Mouse (Mus musculus) stomach, postnatal 0 days (tissue): ENCODE data around the gene Nup88. TPM values are rescaled to one million over a fixed set of nuclear protein-coding genes. Genes with fewer than 3 reads are reported as not detected.

Experiments
- ATAC-seq: fragments of 200-750 bp; cut with Nextera tagmentation; 2 replicates; pipeline ENCODE4 v1.8.0; 2017; ENCODE audit not compliant: low FRiP score, low TSS enrichment
- DNase-seq: peaks from one replicate; pipeline ENCODE4 v3.0.0-alpha.2; 2016; ENCODE audit warnings: low spot score
- H3K27ac ChIP-seq: fragments of 300-500 bp; sonication (generic); replicated peaks from 2 replicates; pipeline ENCODE4 v1.5.1; 2014; ENCODE audit warnings: mild to moderate bottlenecking, control low read depth
- H3K27me3 ChIP-seq: fragments of 300-500 bp; sonication (generic); 2 replicates; pipeline ENCODE4 v1.6.1; 2014; ENCODE audit warnings: low read length; ENCODE audit not compliant: control insufficient read depth, insufficient read depth
- H3K36me3 ChIP-seq: fragments of 300-500 bp; sonication (generic); 2 replicates; pipeline ENCODE4 v1.6.1; 2014; ENCODE audit warnings: low read length, mixed read lengths; ENCODE audit not compliant: control insufficient read depth, insufficient read depth
- H3K4me1 ChIP-seq: fragments of 300-500 bp; sonication (generic); replicated peaks from 2 replicates; pipeline ENCODE4 v1.6.1; 2014; ENCODE audit warnings: antibody characterized with exemption; ENCODE audit not compliant: control insufficient read depth, insufficient read depth
- H3K4me2 ChIP-seq: fragments of 300-500 bp; sonication (generic); replicated peaks from 2 replicates; pipeline ENCODE4 v1.6.1; 2014; ENCODE audit warnings: low read depth, mild to moderate bottlenecking, control low read depth, moderate library complexity
- H3K4me3 ChIP-seq: fragments of 300-500 bp; sonication (generic); 2 replicates; pipeline ENCODE4 v1.5.1; 2014; ENCODE audit warnings: low read depth, low read length, control low read depth
- H3K9ac ChIP-seq: fragments of 300-500 bp; sonication (generic); 2 replicates; pipeline ENCODE4 v1.6.1; 2014; ENCODE audit warnings: mild to moderate bottlenecking, low read length, control low read depth, mixed read lengths
- H3K9me3 ChIP-seq: fragments of 300-500 bp; sonication (generic); 2 replicates; pipeline ENCODE4 v1.6.1; 2016; ENCODE audit warnings: low read length; ENCODE audit not compliant: control insufficient read depth
- CTCF ChIP-seq: IDR thresholded peaks from 2 replicates; pipeline ENCODE4 v1.5.1; 2016; ENCODE audit warnings: antibody characterized with exemption, low read depth, mild to moderate bottlenecking, moderate library complexity
- EP300 ChIP-seq: optimal IDR thresholded peaks from 2 replicates; pipeline ENCODE3; 2016; ENCODE audit warnings: antibody characterized with exemption
- WGBS: fragments of 180-500 bp; shearing (Covaris S2); extraction: QIAGEN DNeasy Blood & Tissue Kit; methylation state at CpG from one replicate; pipeline ENCODE4 v1.1.7; 2014; 5-methylcytosine and 5-hydroxymethylcytosine counted together
- polyA plus RNA-seq: library from polyadenylated mRNA; unstranded; fragments of >200 nt; fragmentation: Nextera tagmentation; extraction: Ambion mirVana; gene quantifications from 2 replicates; pipeline ENCODE4 v1.2.1, GENCODE M21; 2015

The Nup88 gene
- polyA plus RNA-seq, 1 experiment from 2014 or later = 54.4 TPM

DNA sequence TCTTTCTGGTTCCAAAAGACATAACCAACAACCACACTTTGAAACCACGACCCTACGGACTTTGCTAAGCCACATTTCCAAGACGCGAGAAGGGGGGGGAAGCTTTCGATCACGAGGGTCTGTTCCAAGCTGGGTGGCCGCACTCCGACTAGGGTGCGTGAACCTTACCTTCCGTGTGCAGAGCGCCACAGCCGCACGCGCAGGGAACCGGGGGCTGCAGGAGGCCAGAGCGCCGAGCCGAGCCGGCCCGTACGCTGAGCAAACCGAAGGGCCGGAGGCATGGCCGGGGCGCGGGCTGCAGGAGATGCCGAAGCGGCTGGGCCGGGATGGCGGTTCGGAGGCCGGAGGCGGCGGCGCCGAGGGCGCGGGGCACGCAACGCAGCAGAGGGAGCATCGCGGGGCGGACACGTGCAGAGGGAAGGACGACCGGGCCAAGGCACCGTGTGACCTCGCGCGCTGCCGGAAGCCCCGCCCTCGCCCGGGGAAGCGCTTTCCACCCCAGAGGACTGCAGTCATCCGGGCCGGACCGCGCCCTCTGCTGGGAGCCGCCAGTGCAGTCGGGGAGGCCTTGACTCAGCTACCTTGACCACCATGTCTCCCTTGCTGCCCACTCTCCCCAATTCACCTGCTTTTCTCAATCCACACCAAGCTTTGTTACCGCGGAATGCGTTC is 12.9 kb upstream of the Nup88 start, which contains the start of gene C1qbp:
Gene C1qbp (minus strand): TSS at position 470 of the 672 bp plus-strand sequence.
- H3K4me2 ChIP-seq = peak within 1 kb of the TSS; percentile 77
- H3K27ac ChIP-seq = peak within 1 kb of the TSS; percentile 69; the same call in 1 of the 2 replicates
- peak within 1 kb of the TSS; percentile 93 for H3K4me3 ChIP-seq
- peak within 1 kb of the TSS; percentile 91 for H3K9ac ChIP-seq
- H3K4me1 ChIP-seq = no peaks in the 10 kb centered on the region
- WGBS = under 1% methylated on average over 47 of the region's 64 CpGs
- TF ChIP-seq EP300 (no peak), CTCF (peak; percentile 97)
- DNase-seq = peak; percentile 95
- no peaks in the 10 kb centered on the region for H3K27me3 ChIP-seq
- peak; percentile 96 for ATAC-seq
- H3K36me3 ChIP-seq = peaks cover 24% of the 10 kb centered on the region
- H3K9me3 ChIP-seq = no peaks in the 10 kb centered on the region

DNA sequence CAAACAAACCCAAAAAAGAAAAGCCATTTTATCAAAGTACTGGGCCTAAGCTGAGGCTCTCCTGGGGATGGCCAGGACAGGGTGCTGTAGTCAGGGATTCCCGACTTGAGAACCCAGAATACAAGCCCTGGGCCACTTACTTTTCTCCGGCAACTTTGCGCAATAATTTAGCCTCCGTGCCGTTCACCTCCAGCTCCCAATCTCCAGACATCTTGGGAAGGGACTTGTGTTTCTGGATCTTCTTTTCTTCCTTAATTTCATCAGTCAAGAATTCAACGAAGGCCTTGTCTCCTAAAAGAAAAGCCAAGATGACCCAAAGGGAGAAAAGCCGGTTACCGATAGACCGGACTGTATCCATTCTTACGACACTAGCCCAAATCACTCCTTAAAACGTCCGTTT is 12.3 kb upstream of the Nup88 start:
- no peak overlapping the region for H3K27ac ChIP-seq
- DNase-seq = no peak
- H3K9ac ChIP-seq = peak overlapping the region; percentile 91
- no peaks in the 10 kb centered on the region for H3K4me1 ChIP-seq
- peak overlapping the region; percentile 77 for H3K4me2 ChIP-seq
- WGBS = 7% methylated on average over 12 of the region's 12 CpGs
- no peak for ATAC-seq
- TF ChIP-seq EP300 = no peak
- TF ChIP-seq CTCF = no peak
- H3K9me3 ChIP-seq = no peaks in the 10 kb centered on the region
- H3K27me3 ChIP-seq = no peaks in the 10 kb centered on the region
- H3K36me3 ChIP-seq = peaks cover 21% of the 10 kb centered on the region
- peak overlapping the region; percentile 93 for H3K4me3 ChIP-seq

DNA sequence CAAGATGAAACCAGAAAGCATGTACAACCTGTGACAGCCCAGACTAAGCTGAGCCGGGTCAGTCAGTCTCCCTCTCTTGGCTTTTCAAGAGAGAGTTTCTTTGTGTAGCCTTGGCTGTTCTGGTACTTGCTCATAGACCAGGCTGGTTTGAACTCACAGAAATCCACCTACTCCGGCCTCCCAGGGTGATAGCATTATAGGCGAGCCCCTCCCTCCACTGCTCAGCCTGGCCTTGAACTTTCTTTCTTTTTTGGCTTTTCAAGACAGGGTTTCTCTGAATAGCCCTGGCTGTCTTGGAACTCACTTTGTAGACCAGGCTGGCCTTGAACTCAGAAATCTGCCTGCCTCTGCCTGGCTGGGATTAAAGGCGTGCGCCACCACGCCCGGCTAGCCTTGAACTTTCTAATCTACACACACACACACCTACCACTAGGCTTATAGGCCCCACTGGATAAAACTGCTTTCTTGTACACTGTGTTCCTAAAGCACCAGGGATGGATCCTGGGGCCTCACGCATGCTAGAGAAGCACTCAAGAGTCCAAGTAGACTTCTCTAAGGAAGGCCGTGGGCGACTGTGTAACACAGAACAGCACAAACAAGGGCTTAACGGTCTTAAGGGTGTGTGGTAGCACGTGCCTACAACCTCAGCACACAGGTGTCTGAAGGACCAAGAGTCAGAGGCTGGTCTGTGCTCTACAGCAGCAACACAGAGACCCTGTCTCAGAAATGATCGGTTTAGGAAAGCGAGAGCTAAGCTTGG is 11.2 kb upstream of the Nup88 start:
- H3K9me3 ChIP-seq = no peaks in the 10 kb centered on the region
- TF ChIP-seq CTCF (no peak), EP300 (no peak)
- H3K36me3 ChIP-seq = peaks cover 19% of the 10 kb centered on the region
- no peak overlapping the region for H3K4me2 ChIP-seq
- no peak overlapping the region for H3K9ac ChIP-seq
- WGBS = 90% methylated on average over 14 of the region's 14 CpGs
- no peak overlapping the region for H3K27ac ChIP-seq
- no peak overlapping the region for H3K4me3 ChIP-seq
- no peak for DNase-seq
- ATAC-seq = no peak
- H3K27me3 ChIP-seq = no peaks in the 10 kb centered on the region
- no peaks in the 10 kb centered on the region for H3K4me1 ChIP-seq

DNA sequence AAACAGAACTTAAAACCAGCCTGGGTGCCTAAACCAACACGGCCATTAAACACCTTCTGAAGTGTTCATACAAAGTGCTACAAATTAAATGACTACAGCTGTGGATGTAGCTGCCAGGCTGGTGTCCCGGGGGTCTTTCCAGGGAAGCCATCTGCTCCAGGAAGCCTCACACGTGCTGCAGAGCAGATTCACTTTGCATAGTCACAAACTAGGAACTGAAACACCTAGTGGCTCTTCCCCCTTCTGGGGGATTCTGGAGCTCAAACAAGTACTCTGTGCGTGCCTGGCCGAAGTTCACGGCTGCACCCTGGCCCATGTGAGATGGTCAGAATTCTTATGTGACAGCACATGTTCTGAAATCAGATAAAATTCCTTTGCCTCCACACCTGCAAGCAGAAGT is 10.5 kb upstream of the Nup88 start:
- Histone ChIP-seq H3K36me3 (peaks cover 23% of the 10 kb centered on the region), H3K27me3 (no peaks in the 10 kb centered on the region), H3K4me1 (no peaks in the 10 kb centered on the region), H3K4me3 (no peak overlapping the region), H3K4me2 (no peak overlapping the region), H3K9ac (no peak overlapping the region), H3K27ac (no peak overlapping the region), H3K9me3 (no peaks in the 10 kb centered on the region)
- TF ChIP-seq CTCF = no peak
- no peak for TF ChIP-seq EP300
- DNase-seq (no peak), ATAC-seq (no peak)
- 84% methylated on average over 6 of the region's 6 CpGs for WGBS

DNA sequence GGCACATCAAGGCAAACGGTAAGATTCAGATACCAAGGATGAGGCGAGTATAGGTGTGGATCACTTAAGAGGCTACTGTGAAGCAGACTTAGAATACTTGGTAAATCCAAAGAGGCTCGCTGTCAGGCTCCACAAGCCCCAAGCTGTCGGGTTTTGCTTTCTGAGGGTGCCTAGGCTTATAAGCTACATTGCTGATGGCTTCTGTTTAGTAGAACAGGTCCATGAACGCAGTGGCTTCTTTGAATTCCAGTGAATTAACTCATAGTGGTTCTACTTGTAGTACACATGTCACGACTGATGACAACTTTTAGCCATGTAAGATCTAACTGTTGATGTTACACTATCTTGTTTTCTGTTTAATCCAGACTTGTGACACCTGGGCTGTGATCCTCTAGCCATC is 7.5 kb upstream of the Nup88 start:
- Histone ChIP-seq H3K4me2 (no peak overlapping the region), H3K27ac (no peak overlapping the region), H3K4me1 (no peaks in the 10 kb centered on the region), H3K9me3 (no peaks in the 10 kb centered on the region), H3K9ac (no peak overlapping the region), H3K4me3 (no peak overlapping the region), H3K36me3 (peaks cover 26% of the 10 kb centered on the region), H3K27me3 (no peaks in the 10 kb centered on the region)
- no peak for TF ChIP-seq EP300
- no peak for TF ChIP-seq CTCF
- 87% methylated on average over 6 of the region's 6 CpGs for WGBS
- DNase-seq (no peak), ATAC-seq (no peak)

DNA sequence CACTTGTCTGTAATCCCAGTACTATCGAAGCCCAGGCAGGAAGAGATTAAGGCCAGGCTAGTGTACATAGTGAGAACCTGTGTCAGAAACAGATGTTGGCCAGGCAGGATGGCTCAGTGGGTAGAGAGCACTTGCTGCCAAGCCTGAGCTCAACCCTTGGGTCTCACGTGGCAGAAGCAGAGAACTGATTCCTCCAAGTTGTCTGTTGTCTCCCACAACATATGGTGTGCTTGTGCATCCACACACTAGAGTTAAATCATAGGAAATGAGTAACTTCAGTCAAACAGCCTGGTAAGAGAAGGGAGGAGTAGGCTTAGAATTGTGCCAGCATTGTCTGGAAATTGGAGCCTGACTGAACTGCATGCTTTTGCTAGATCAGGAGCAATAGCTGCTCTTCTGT is 5.4 kb upstream of the Nup88 start:
- WGBS = 63% methylated on average over 2 of the region's 2 CpGs

More for the DNA sequence above, 5.4 kb upstream of the Nup88 start:
- Histone ChIP-seq H3K36me3 (peaks cover 26% of the 10 kb centered on the region), H3K27ac (no peak overlapping the region), H3K27me3 (no peaks in the 10 kb centered on the region), H3K4me3 (no peak overlapping the region), H3K9ac (no peak overlapping the region), H3K9me3 (no peaks in the 10 kb centered on the region), H3K4me2 (no peak overlapping the region), H3K4me1 (no peaks in the 10 kb centered on the region)
- no peak for DNase-seq
- ATAC-seq = no peak
- TF ChIP-seq CTCF (no peak), EP300 (no peak)
